Mouse (Mus musculus): ENCODE data around the gene Ubxn2a.

Ubxn2a gene

DNA sequence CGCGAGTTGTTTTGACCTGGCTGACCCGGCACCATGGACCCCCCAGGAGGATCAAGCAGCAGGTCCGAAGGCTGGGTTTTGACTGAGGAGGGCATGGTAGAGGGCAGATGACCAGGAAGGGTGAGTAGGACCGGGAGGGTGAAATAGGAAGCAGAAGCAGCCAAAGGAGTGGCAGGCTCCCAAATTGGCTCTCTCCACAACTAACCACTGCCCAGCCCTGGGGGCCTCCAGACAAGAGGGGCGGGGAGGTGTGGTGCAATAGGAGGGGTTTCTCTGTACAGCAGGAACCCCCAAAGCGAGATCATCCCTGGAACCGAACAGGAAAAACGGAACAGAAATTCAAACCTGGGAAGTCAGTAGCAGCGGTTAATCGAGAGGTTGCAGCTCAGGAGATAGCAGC is 66.8 kb downstream of the Ubxn2a start:
- DNase-seq (ENCODE audit: extremely low read depth, insufficient read length, low spot score) = no peak

DNA sequence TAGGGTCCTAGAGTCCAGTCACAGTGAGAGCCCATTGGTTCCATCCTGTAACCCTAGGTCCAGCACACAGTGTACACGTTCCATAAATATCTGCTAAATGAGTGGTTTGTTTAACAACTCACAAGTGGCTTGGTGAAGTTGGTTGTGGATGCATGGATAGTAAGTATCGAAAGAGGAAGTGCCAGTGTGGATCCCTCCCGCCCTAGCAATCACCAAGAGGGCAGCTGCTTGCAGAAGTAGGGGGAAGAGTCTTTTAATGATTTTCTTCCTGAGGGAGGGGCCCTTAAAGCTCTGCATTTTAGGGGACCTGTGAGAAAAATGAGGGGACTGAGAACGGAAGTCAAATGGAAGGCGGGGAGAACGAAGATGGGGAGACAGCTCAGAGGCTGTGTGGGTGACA is 67.5 kb downstream of the Ubxn2a start:
- DNase-seq (ENCODE audit: extremely low read depth, insufficient read length, low spot score) = no peak

DNA sequence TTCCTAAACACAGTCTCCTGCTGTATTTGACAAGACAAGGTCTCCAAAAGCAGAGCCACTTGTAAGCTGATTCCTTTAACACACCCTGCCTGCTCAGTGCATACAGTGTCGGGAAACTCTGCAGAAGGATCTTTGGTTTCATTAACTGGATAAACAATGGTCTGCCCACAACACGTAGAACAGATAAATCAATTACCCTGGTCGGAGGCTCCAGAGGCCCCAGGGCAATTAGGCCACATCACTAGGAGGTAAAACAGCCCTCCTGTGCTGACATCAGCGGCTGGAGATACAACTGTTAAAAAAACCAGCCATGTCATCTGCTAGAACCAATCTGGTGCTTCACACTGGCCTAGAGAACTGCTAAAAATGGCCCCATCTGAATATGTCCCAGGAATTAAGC is 70.5 kb downstream of the Ubxn2a start:
- no peak for DNase-seq (ENCODE audit: extremely low read depth, insufficient read length, low spot score)

Measured in 3134 (cell line).